Mouse (Mus musculus) forebrain, embryonic 13.5 days (tissue): ENCODE data around the gene Rpl18. TPM values are rescaled to one million over a fixed set of nuclear protein-coding genes. Genes with fewer than 3 reads are reported as not detected.
A peak's percentile ranks its signal among the peaks of the same experiment; 100 is the strongest.

Experiments
- ATAC-seq: fragments of 200-750 bp; cut with Nextera tagmentation; 2 replicates; pipeline ENCODE4 v1.8.0; 2017
- H3K27ac ChIP-seq: fragments of 300-500 bp; sonication (generic); 2 replicates; pipeline ENCODE4 v1.5.1; 2015; ENCODE audit warnings: inconsistent platforms, mild to moderate bottlenecking, moderate library complexity
- H3K27me3 ChIP-seq: fragments of 300-500 bp; sonication (generic); 2 replicates; pipeline ENCODE4 v1.6.1; 2015; ENCODE audit warnings: mild to moderate bottlenecking, inconsistent platforms
- H3K36me3 ChIP-seq: fragments of 300-500 bp; sonication (generic); 2 replicates; pipeline ENCODE4 v1.6.1; 2015; ENCODE audit warnings: mild to moderate bottlenecking, inconsistent platforms; ENCODE audit not compliant: poor library complexity, severe bottlenecking
- H3K4me1 ChIP-seq: fragments of 300-500 bp; sonication (generic); 2 replicates; pipeline ENCODE4 v1.6.1; 2015; ENCODE audit warnings: inconsistent platforms
- H3K4me2 ChIP-seq: fragments of 300-500 bp; sonication (generic); 2 replicates; pipeline ENCODE4 v1.6.1; 2015; ENCODE audit warnings: inconsistent platforms, mild to moderate bottlenecking, moderate library complexity
- H3K4me3 ChIP-seq: fragments of 300-500 bp; sonication (generic); 2 replicates; pipeline ENCODE4 v1.5.1; 2015; ENCODE audit warnings: mild to moderate bottlenecking, inconsistent platforms
- H3K9ac ChIP-seq: fragments of 300-500 bp; sonication (generic); 2 replicates; pipeline ENCODE4 v1.6.1; 2015; ENCODE audit warnings: mild to moderate bottlenecking, inconsistent platforms
- H3K9me3 ChIP-seq: fragments of 300-500 bp; sonication (generic); replicated peaks from 2 replicates; pipeline ENCODE4 v1.6.1; 2016; ENCODE audit warnings: inconsistent platforms
- WGBS: fragments of 180-500 bp; shearing (Covaris S2); methylation state at CpG from one replicate; pipeline ENCODE4 v1.1.7; 2015; 5-methylcytosine and 5-hydroxymethylcytosine counted together
- polyA plus RNA-seq: library from polyadenylated mRNA; unstranded; fragments of >200 nt; fragmentation: Nextera tagmentation; extraction: Ambion mirVana; gene quantifications from 2 replicates; pipeline ENCODE4 v1.2.1, GENCODE M21; 2015

The Rpl18 gene
- polyA plus RNA-seq, 1 experiment from 2014 or later = 823 TPM

DNA sequence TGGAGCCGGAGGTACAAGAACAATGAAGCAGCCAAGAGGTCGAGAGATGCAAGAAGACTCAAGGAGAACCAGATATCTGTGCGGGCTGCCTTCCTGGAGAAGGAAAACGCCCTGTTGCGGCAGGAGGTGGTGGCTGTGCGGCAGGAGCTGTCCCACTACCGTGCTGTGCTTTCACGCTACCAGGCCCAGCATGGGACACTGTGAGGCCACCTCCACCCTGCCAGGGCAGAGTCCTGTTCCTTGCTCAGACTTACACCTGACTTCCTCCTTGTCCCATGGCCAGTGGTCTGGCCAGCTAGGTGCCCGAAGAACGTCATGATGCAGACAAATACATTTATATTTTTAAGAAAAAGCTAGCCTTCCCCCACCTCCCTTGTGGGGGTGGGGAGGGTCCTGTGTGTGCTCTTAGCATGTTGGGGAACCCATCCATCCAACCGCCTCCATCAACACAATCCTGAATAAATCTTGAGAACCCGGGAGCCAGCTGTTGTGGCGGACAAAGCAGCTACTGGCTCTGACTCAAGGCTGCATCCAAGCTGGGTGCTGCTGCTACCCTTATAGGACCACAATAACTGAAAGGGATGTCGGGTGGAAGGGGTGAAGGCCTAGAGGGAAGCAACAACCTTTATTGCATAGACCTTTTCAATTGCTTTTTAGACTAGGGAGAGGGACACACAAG is 5.4 kb upstream of the Rpl18 start:
- Histone ChIP-seq H3K36me3 (peaks cover 40% of the 10 kb centered on the region), H3K27ac (peak overlapping the region; percentile 65), H3K4me2 (peak overlapping the region; percentile 99; the same call in 1 of the 2 replicates), H3K9ac (peak overlapping the region; percentile 26; the same call in 1 of the 2 replicates), H3K27me3 (no peaks in the 10 kb centered on the region), H3K9me3 (no peaks in the 10 kb centered on the region), H3K4me3 (no peak overlapping the region), H3K4me1 (peaks cover 66% of the 10 kb centered on the region)
- 77% methylated on average over 14 of the region's 14 CpGs for WGBS
- ATAC-seq = no peak

DNA sequence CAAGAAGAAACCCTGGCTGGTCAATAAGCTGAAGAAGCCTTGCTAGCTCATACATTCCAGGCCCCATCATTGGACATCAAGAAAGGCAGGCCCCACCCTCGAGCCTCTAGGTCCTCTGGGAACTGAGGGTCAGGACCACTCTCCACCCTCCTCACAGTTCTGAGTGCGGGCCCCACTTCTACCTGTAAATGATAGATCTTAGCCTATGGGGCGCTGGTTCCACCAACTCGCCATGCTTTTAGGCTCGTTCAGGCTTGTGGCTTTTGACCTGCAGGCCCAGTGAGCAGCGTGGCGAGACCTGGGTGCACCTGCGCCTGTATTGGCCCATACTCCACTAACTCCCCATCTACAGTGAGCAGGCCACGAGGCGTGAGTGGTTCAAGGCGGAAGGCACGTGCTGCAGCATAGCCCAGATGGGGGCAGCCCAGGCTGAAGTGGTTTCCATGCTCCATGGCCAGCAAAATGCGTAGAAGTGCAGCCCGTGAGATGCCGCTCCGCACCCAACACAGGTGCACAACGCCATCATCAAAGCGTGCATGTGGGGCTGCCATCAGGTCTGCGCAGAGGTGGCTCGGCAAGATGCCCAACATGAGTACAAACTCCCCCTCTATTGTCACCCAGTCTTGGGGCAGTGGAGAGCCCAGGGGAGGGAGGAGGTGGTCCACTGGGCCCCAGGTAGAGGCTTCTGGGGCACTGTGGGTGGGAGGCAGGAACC is 4.6 kb upstream of the Rpl18 start:
- Histone ChIP-seq H3K27ac (peak overlapping the region; percentile 65; the same call in 1 of the 2 replicates), H3K27me3 (no peaks in the 10 kb centered on the region), H3K9me3 (no peaks in the 10 kb centered on the region), H3K4me3 (no peak overlapping the region), H3K9ac (no peak overlapping the region), H3K36me3 (peaks cover 40% of the 10 kb centered on the region), H3K4me2 (no peak overlapping the region), H3K4me1 (peaks cover 63% of the 10 kb centered on the region)
- WGBS = 94% methylated on average over 20 of the region's 20 CpGs
- ATAC-seq = no peak

DNA sequence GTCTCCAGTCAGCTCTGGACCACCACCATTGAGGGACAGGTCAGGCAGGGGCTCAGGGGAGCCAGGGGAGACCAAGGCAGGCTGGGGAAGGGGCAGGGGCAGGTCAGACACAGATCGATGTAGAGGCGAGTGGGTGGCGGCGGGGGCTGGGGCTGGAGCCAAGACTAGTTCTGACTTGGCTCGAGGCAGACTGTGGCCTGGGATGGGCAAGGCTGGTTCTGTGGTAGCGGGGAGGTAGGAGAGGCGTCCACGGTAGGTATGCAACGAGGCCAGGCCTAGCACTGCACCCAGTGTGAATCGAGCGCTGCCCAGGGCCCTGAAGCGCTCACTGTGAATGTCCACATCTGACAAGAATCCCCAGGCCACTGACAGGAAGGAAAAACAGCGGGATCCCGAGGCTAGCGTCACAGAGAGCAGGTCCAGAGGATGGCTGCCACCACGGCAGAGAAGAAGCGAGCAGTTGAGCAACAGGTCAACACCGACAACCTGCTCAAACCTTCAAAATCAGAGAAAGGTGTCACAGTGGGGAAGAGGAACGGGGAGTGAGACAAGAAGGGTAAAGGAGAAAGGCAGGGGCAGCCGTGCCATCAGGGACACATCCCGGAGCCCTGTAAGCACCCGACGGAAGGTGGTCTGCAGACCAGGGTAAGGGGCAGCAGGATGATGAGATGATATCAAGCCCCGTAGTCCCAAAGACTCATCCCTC is 3.8 kb upstream of the Rpl18 start:
- H3K9ac ChIP-seq = no peak overlapping the region
- H3K9me3 ChIP-seq = no peaks in the 10 kb centered on the region
- 93% methylated on average over 24 of the region's 24 CpGs for WGBS
- H3K4me3 ChIP-seq = no peak overlapping the region
- peaks cover 63% of the 10 kb centered on the region for H3K4me1 ChIP-seq
- H3K4me2 ChIP-seq = no peak overlapping the region
- no peak overlapping the region for H3K27ac ChIP-seq
- ATAC-seq = no peak
- peaks cover 40% of the 10 kb centered on the region for H3K36me3 ChIP-seq
- H3K27me3 ChIP-seq = no peaks in the 10 kb centered on the region

DNA sequence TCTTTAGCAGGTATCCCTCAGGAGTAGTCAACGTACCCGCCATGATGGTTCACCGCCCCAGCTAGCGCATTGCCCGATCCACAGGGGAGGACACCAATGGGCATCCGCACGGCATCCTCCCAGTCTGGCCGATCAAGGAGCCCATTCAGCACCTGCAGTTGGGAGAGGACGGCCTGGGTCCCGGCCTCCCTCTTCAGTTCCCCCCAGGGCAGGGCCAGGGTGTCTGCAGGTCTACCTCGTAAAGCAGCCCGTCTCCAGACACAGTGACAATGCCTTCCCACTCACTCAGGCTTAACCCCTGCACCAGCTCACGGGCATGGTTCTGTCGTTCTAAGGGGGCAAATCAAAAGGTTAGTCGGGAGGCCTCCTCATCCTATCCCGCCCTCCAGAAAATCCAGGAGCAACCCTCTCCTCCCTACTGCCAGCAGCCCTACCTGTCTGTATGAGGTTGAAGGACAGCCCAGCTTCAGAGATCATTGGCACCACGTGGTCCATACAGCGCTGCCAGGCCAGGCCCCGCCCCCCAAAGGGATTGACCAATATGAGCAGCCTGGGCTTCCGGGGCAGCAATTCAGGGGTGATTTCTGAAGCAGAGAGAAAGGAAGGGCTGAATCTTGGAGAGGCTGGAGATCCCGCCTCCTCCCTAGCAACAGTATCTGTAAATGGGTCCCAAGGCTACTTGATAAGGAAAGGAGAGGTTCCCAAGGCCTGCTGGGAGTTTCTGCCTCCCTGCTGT is 3.1 kb upstream of the Rpl18 start:
- Histone ChIP-seq H3K9ac (no peak overlapping the region), H3K27ac (no peak overlapping the region), H3K4me1 (peaks cover 63% of the 10 kb centered on the region), H3K36me3 (peaks cover 40% of the 10 kb centered on the region), H3K27me3 (no peaks in the 10 kb centered on the region), H3K4me3 (no peak overlapping the region), H3K9me3 (no peaks in the 10 kb centered on the region), H3K4me2 (no peak overlapping the region)
- no peak for ATAC-seq
- 88% methylated on average over 21 of the region's 21 CpGs for WGBS

DNA sequence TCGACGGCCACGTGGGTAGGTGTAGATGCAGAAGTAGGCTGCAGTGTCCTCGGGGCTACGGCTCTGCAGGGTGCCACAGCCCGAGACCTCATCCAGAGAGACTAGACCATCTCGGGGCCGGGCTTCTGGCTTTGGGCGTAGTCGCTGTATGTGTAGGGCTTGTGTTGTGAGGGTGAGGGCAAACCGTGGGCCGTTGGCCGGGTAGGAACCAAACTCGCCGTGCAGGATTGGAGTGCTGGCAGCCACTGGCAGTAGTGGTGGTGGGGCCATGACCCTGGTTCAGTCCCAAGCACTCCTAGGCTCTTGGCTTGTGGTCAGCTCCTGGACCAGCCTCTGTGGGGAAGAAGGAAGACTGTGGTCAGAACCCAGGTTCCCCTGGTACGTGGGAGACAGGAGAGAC is 1.9 kb upstream of the Rpl18 start:
- Histone ChIP-seq H3K4me3 (no peak overlapping the region), H3K27me3 (no peaks in the 10 kb centered on the region), H3K27ac (no peak overlapping the region), H3K9ac (peak overlapping the region; percentile 4; the same call in 1 of the 2 replicates), H3K9me3 (no peaks in the 10 kb centered on the region), H3K4me1 (peaks cover 52% of the 10 kb centered on the region), H3K36me3 (peaks cover 40% of the 10 kb centered on the region), H3K4me2 (no peak overlapping the region)
- 93% methylated on average over 16 of the region's 16 CpGs for WGBS
- ATAC-seq = no peak

DNA sequence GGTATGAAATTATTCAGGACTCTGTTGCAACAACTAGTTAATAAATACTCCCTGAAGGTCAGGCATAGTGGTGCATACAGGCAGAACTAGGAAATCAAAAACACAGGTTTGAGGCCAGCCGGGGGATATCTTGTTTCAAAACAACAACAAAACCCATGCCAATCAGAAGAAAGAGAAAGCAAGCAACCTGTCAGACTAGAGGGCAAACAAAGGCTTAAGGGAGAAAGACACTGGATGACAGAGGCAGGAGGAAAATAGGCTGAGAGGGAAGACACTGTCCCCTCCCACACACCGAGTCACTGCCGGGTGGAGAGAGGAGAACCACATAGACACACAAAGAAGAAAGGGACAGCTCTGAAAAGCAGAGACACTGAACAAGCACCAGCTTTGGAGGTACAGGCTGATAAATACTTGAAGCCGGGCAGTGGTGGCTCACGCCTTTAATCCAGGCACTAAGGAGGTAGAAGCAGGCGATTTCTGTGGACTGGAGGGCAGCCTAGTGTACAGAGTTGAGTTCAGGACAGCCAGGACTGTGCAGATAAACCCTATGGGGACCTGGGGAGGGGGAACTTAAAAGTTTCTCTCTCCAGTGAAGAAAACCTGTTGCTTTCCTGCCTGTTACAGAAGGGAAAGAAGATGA is 1.3 kb upstream of the Rpl18 start:
- Histone ChIP-seq H3K9me3 (no peaks in the 10 kb centered on the region), H3K4me2 (peak overlapping the region; percentile 96), H3K9ac (no peak overlapping the region), H3K27me3 (no peaks in the 10 kb centered on the region), H3K27ac (no peak overlapping the region), H3K4me3 (peak overlapping the region; percentile 69), H3K4me1 (peaks cover 52% of the 10 kb centered on the region), H3K36me3 (peaks cover 40% of the 10 kb centered on the region)
- 82% methylated on average over 6 of the region's 6 CpGs for WGBS
- ATAC-seq = no peak

DNA sequence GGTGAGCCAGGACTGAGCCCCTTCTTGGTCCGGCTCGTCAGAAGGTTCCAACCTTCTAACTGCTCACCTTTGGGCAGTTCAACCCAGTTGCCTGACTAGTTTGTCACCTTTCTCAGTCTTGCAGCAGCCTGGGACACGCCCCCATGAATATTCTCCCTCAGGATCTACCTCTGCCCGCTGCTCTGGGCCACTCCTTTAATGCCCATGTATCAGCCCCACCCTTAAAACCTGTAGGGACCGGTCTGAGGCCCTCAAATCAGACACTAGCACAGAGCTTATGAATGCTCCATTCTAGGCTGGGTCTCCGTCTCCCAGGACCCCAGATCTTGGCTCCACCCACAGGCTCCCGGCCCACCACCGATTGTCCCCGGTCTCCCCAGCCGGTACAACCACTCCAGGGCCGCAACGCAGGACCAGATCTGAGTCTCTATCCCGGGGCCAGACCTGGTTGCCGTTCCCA is 597 bp upstream of the Rpl18 start:
- Histone ChIP-seq H3K4me2 (peak overlapping the region; percentile 96), H3K36me3 (peaks cover 46% of the 10 kb centered on the region), H3K27me3 (no peaks in the 10 kb centered on the region), H3K4me3 (peak overlapping the region; percentile 69), H3K9ac (peak overlapping the region; percentile 79), H3K4me1 (peaks cover 52% of the 10 kb centered on the region), H3K27ac (peak overlapping the region; percentile 51), H3K9me3 (no peaks in the 10 kb centered on the region)
- 10% methylated on average over 14 of the region's 14 CpGs for WGBS
- ATAC-seq = peak; percentile 44

DNA sequence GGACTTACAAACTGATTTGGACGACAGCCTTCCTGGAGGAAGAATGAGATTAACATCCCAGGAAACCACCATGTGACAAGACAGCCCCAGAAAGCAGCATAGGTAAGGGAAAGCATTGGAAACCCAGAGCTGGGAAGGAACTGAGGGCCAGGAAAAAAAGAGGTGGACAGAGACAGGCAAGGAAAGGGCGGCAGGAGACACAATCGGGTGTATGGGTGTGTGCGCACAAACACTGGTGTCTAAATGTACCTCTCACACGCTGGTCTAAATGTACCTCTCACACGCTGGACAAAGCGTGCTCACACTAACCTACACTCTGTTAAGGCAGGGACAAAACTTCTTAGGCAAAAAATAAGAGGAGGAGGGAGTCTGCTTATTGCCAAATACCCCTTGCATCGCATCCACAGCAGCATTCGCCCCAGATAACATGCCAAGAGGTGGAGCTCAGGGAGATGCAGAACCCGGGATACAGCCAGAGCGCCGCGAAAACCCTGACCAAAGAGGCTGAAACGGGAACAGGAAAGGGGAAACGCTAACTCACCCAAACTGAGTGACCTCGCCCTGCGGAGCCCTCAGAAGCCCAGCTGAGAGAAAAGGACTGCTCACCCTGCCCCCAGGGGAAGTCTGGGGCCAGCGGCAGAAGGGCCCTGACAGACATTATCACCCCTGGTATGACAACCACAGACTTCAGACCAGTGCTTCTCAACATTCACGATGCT is 643 bp downstream of the Rpl18 start:
- H3K9ac ChIP-seq = peak overlapping the region; percentile 79; the same call in 1 of the 2 replicates
- H3K9me3 ChIP-seq = no peaks in the 10 kb centered on the region
- H3K27ac ChIP-seq = peak overlapping the region; percentile 65
- peak overlapping the region; percentile 69 for H3K4me3 ChIP-seq
- peak overlapping the region; percentile 96 for H3K4me2 ChIP-seq
- peaks cover 46% of the 10 kb centered on the region for H3K4me1 ChIP-seq
- peaks cover 46% of the 10 kb centered on the region for H3K36me3 ChIP-seq
- no peak for ATAC-seq
- H3K27me3 ChIP-seq = no peaks in the 10 kb centered on the region
- WGBS = 87% methylated on average over 19 of the region's 19 CpGs

DNA sequence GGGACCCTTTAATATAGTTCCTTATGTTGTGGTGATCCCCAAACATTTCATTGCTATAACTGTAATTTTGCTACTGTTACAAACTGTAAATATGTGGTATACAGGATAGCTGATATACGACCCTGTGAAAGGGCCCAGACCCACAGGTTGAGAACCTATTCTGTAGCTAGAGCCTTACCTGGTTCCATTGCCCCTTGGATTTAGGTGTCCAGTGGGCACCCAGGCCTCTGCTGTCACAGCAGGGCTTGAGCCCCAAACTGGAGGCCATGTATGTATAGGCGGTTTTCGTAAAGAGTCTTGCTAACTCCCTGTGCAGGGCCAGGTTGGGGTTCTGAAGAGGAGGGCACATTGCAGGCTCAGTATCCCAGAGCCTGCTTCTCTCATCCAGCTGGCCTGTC is 1.2 kb downstream of the Rpl18 start:
- H3K4me1 ChIP-seq = peaks cover 49% of the 10 kb centered on the region
- ATAC-seq = no peak
- H3K27ac ChIP-seq = no peak overlapping the region
- peak overlapping the region; percentile 96 for H3K4me2 ChIP-seq
- 92% methylated on average over 3 of the region's 3 CpGs for WGBS
- no peaks in the 10 kb centered on the region for H3K9me3 ChIP-seq
- H3K36me3 ChIP-seq = peaks cover 46% of the 10 kb centered on the region
- H3K9ac ChIP-seq = no peak overlapping the region
- peak overlapping the region; percentile 93; the same call in 1 of the 2 replicates for H3K4me3 ChIP-seq
- H3K27me3 ChIP-seq = no peaks in the 10 kb centered on the region

DNA sequence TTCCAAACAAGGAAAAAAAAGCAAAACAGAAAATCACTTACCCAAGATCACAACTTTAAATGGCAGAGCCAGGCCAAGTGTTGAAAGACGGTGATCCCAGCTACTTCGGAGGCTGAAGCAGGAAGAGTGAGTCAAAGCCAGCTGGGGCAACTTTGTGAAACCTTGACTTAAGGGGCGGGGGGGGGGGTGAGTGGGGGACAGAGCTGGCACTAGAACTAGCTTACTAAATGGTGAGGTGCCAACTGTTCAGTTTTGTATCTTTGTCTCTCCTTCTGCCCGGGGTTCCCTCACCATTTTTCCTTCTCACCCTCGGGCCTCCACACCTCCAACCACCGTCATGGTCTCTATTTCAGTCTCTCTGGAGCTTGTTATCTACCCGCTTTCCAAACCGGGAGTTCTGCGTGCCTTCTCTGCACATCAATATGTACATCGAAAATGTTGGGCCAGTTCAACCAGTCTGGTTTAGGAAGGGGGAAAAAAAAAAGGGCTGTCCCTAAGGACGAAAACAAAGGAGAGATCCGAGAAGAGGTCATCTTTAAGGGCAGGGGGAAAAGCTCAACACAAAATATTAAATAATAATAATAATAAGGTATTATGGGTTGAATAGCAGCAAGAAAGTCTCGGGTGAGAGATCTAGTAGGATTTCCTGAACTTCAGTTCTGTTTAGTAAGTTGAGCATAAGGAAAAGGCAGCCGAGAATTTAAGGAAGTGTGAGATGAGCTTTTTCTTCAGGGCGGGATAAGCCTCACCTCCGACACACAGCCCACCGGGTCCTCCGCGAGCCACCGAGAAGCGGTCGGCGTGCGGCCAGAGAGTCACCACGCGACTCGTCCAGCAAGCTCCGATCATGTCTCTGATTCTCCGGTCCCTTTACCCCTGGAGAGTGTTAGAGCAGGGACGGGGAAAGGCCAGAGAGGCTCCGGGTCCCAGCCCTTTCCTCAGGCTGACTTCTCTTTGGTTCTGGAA is 2.0 kb downstream of the Rpl18 start:
- H3K27me3 ChIP-seq = no peaks in the 10 kb centered on the region
- peak; percentile 11 for ATAC-seq
- peaks cover 49% of the 10 kb centered on the region for H3K4me1 ChIP-seq
- H3K36me3 ChIP-seq = peaks cover 46% of the 10 kb centered on the region
- H3K4me2 ChIP-seq = peak overlapping the region; percentile 96
- peak overlapping the region; percentile 90 for H3K27ac ChIP-seq
- 12% methylated on average over 31 of the region's 31 CpGs for WGBS
- H3K9ac ChIP-seq = peak overlapping the region; percentile 85
- H3K9me3 ChIP-seq = no peaks in the 10 kb centered on the region
- H3K4me3 ChIP-seq = peak overlapping the region; percentile 93
